ENCODE assay signal across 8 mouse cellular contexts in genomic region chr5:139423026-139423865, GRCm38 (mm10). TPM values are rescaled to one million over a fixed set of nuclear protein-coding genes. Genes with fewer than 3 reads are reported as not detected.
DNase-seq lines count a peak whose midpoint lies in the region; ATAC-seq and TF ChIP-seq lines count a peak whose summit lies in the region.

Gene Gper1, plus strand, starts transcription at chr5:139423151.

- no peaks in the 10 kb centered on the region; the same call in 1 of the 2 replicates for H3K36me3 ChIP-seq in lung, embryonic 16.5 days (ENCODE audit: control insufficient read depth, insufficient read depth, low read length)
- no peaks in the 10 kb centered on the region for H3K36me3 ChIP-seq in stomach, postnatal 0 days (ENCODE audit: control insufficient read depth, insufficient read depth, low read length)

- H3K27ac ChIP-seq in lung, embryonic 16.5 days (ENCODE audit: low read length), result peak within 1 kb of the TSS; percentile 47; the same call in 1 of the 2 replicates
- no peak within 1 kb of the TSS for H3K27ac ChIP-seq in stomach, postnatal 0 days (replicated peaks)

- WGBS in lung, embryonic 16.5 days, result 35% methylated on average over 21 of the region's 21 CpGs
- 42% methylated on average over 21 of the region's 21 CpGs for WGBS in stomach, postnatal 0 days

- TF ChIP-seq CTCF in stomach, postnatal 0 days (IDR thresholded peaks at IDR 0.05; ENCODE audit: low read depth), result 0 out of 2 replicates have a peak, but pooled peaks have one; percentile 21

- intact Hi-C loops in left cerebral cortex, postnatal 36 days (cut with DNase I), result no loop called here

- no peaks in the 10 kb centered on the region for H3K9me3 ChIP-seq in lung, embryonic 16.5 days (ENCODE audit: control insufficient read depth, low read length)
- H3K9me3 ChIP-seq in stomach, postnatal 0 days (ENCODE audit: control insufficient read depth, low read length), result no peaks in the 10 kb centered on the region

- peak; percentile 46 for DNase-seq in adrenal gland, adult 2 months
- DNase-seq in adrenal gland, adult 8-10 months, result no peak
- DNase-seq in right cerebral cortex, postnatal 4 days, result peak; percentile 67
- no peak for DNase-seq in right cerebral cortex, postnatal 36 days (ENCODE audit: low spot score in 2 of 2)
- peak; percentile 78 for DNase-seq in heart, postnatal 4 days
- peak; percentile 59 for DNase-seq in stomach, postnatal 0 days (ENCODE audit: low spot score)
- no peak for DNase-seq in left cerebral cortex, postnatal 36 days (ENCODE audit: low spot score in 2 of 2)

- H3K27me3 ChIP-seq in lung, embryonic 16.5 days (ENCODE audit: control insufficient read depth, insufficient read depth, low read depth, low read length), result no peaks in the 10 kb centered on the region
- no peaks in the 10 kb centered on the region for H3K27me3 ChIP-seq in stomach, postnatal 0 days (ENCODE audit: control insufficient read depth, insufficient read depth, low read length)

- H3K9ac ChIP-seq in lung, embryonic 16.5 days (ENCODE audit: low read length), result peak within 1 kb of the TSS; percentile 63
- peak within 1 kb of the TSS; percentile 32 for H3K9ac ChIP-seq in stomach, postnatal 0 days (ENCODE audit: low read length)

- TF ChIP-seq EP300 in stomach, postnatal 0 days (optimal IDR thresholded peaks at IDR 0.05), result no peak

- H3K4me3 ChIP-seq in lung, embryonic 16.5 days (ENCODE audit: low read length), result peak within 1 kb of the TSS; percentile 45
- H3K4me3 ChIP-seq in stomach, postnatal 0 days (ENCODE audit: low read depth, low read length), result peak within 1 kb of the TSS; percentile 29

- peak; percentile 77 for ATAC-seq in lung, embryonic 16.5 days (ENCODE audit: low read depth)
- ATAC-seq in stomach, postnatal 0 days (ENCODE audit: low FRiP score, low TSS enrichment), result no peak

- peaks cover 23% of the 10 kb centered on the region for H3K4me1 ChIP-seq in lung, embryonic 16.5 days (replicated peaks; ENCODE audit: control insufficient read depth, insufficient read depth, low read length)
- H3K4me1 ChIP-seq in stomach, postnatal 0 days (replicated peaks; ENCODE audit: control insufficient read depth, insufficient read depth), result peaks cover 6% of the 10 kb centered on the region; the same call in 1 of the 2 replicates

- peak within 1 kb of the TSS; percentile 57 for H3K4me2 ChIP-seq in lung, embryonic 16.5 days (ENCODE audit: low read depth, low read length)
- H3K4me2 ChIP-seq in stomach, postnatal 0 days (replicated peaks; ENCODE audit: low read depth), result peak within 1 kb of the TSS; percentile 46

RNA-seq across cellular contexts. Expression of gene Gper1, which starts in this region (rescaled TPM):
- total RNA-seq in adrenal gland, adult 2 months (2021), result 1 to 10 TPM; 3.4 to 6.4 TPM
- 5.2 and 7.2 TPM in 2 replicates for polyA plus RNA-seq in adrenal gland, adult 2 months (2012; rRNA removed)
- 1 to 10 TPM; 3.9 to 7.8 (median 6.3) TPM for total RNA-seq in adrenal gland, adult 8-10 months (2022)
- 1 to 10 TPM; 1.8 to 2.3 TPM for total RNA-seq in heart, postnatal 4 days (2021)
- polyA plus RNA-seq in lung, embryonic 16.5 days (2015; fragmentation: Nextera tagmentation; extraction: Ambion mirVana), result 7.4 and 7.6 TPM in 2 replicates
- polyA plus RNA-seq in stomach, postnatal 0 days (2015; fragmentation: Nextera tagmentation; extraction: Ambion mirVana), result 2.8 and 3.2 TPM in 2 replicates
- total RNA-seq in left cerebral cortex, postnatal 36 days (2021), result 1 to 10 TPM; 2.9 to 3.3 TPM

Comparison
In these comparisons a context has a peak if more than half of its experiments do, and no peak if none do; other contexts are left out.
1. DNase-seq: peak in adrenal gland, adult 2 months (single experiment), right cerebral cortex, postnatal 4 days (single experiment), heart, postnatal 4 days (single experiment) and stomach, postnatal 0 days (single experiment); none in adrenal gland, adult 8-10 months (single experiment), right cerebral cortex, postnatal 36 days (0 of 2) and left cerebral cortex, postnatal 36 days (0 of 2).